Mouse (Mus musculus) hindbrain, embryonic 13.5 days (tissue): ENCODE results near the gene Ubr2. TPM values are rescaled to one million over a fixed set of nuclear protein-coding genes. Genes with fewer than 3 reads are reported as not detected.

Source experiments
- ATAC-seq: fragments of 200-750 bp; cut with Nextera tagmentation; 2 replicates; pipeline ENCODE4 v1.8.0; 2017; ENCODE audit warnings: moderate TSS enrichment; ENCODE audit not compliant: low FRiP score
- H3K27ac ChIP-seq: fragments of 300-500 bp; sonication (generic); 2 replicates; pipeline ENCODE4 v1.5.1; 2015; ENCODE audit warnings: inconsistent platforms, mild to moderate bottlenecking, moderate library complexity
- H3K27me3 ChIP-seq: fragments of 300-500 bp; sonication (generic); 2 replicates; pipeline ENCODE4 v1.6.1; 2015; ENCODE audit warnings: mild to moderate bottlenecking, inconsistent platforms
- H3K36me3 ChIP-seq: fragments of 300-500 bp; sonication (generic); 2 replicates; pipeline ENCODE4 v1.6.1; 2015; ENCODE audit warnings: mild to moderate bottlenecking, inconsistent platforms
- H3K4me1 ChIP-seq: fragments of 300-500 bp; sonication (generic); replicated peaks from 2 replicates; pipeline ENCODE4 v1.6.1; 2015; ENCODE audit warnings: inconsistent platforms
- H3K4me2 ChIP-seq: fragments of 300-500 bp; sonication (generic); 2 replicates; pipeline ENCODE4 v1.6.1; 2015; ENCODE audit warnings: inconsistent platforms, mild to moderate bottlenecking, moderate library complexity
- H3K4me3 ChIP-seq: fragments of 300-500 bp; sonication (generic); 2 replicates; pipeline ENCODE4 v1.5.1; 2015; ENCODE audit warnings: mild to moderate bottlenecking, inconsistent platforms
- H3K9ac ChIP-seq: fragments of 300-500 bp; sonication (generic); 2 replicates; pipeline ENCODE4 v1.6.1; 2015; ENCODE audit warnings: mild to moderate bottlenecking, inconsistent platforms
- H3K9me3 ChIP-seq: fragments of 300-500 bp; sonication (generic); 2 replicates; pipeline ENCODE4 v1.6.1; 2016; ENCODE audit warnings: inconsistent platforms
- WGBS: fragments of 180-500 bp; shearing (Covaris S2); methylation state at CpG from one replicate; pipeline ENCODE4 v1.1.7; 2015; 5-methylcytosine and 5-hydroxymethylcytosine counted together
- polyA plus RNA-seq: library from polyadenylated mRNA; unstranded; fragments of >200 nt; fragmentation: Nextera tagmentation; extraction: Ambion mirVana; gene quantifications from 2 replicates; pipeline ENCODE4 v1.2.1, GENCODE M21; 2015

The Ubr2 gene
- polyA plus RNA-seq, 1 experiment from 2014 or later: 16.2 TPM

GRCm38 (mm10) chr17:46946276-46946675, 64.1 kb downstream of the Ubr2 start:
- no peak for ATAC-seq

GRCm38 (mm10) chr17:46942421-46942820, 67.9 kb downstream of the Ubr2 start:
- H3K27ac ChIP-seq: no peak overlapping the region
- H3K4me3 ChIP-seq: no peak overlapping the region
- no peaks in the 10 kb centered on the region for H3K4me1 ChIP-seq
- no peaks in the 10 kb centered on the region for H3K27me3 ChIP-seq
- H3K36me3 ChIP-seq: peaks cover 97% of the 10 kb centered on the region
- no peak for ATAC-seq
- H3K9me3 ChIP-seq: no peaks in the 10 kb centered on the region
- no peak overlapping the region for H3K4me2 ChIP-seq
- 97% methylated on average over 9 of the region's 9 CpGs for WGBS
- H3K9ac ChIP-seq: no peak overlapping the region

More at GRCm38 (mm10) chr17:46946276-46946675, 64.1 kb downstream of the Ubr2 start:
- Histone ChIP-seq H3K9ac (no peak overlapping the region), H3K4me3 (no peak overlapping the region), H3K27me3 (no peaks in the 10 kb centered on the region), H3K36me3 (peaks cover 82% of the 10 kb centered on the region), H3K27ac (no peak overlapping the region), H3K4me1 (no peaks in the 10 kb centered on the region), H3K4me2 (no peak overlapping the region), H3K9me3 (no peaks in the 10 kb centered on the region)
- WGBS: 97% methylated on average over 9 of the region's 9 CpGs

GRCm38 (mm10) chr17:46940461-46940860, 69.9 kb downstream of the Ubr2 start:
- 94% methylated on average over 8 of the region's 8 CpGs for WGBS

GRCm38 (mm10) chr17:46933557-46934348, 76.6 kb downstream of the Ubr2 start:
- Histone ChIP-seq H3K27me3 (no peaks in the 10 kb centered on the region), H3K9me3 (no peaks in the 10 kb centered on the region), H3K9ac (no peak overlapping the region), H3K4me2 (no peak overlapping the region), H3K4me1 (no peaks in the 10 kb centered on the region), H3K27ac (no peak overlapping the region), H3K4me3 (no peak overlapping the region), H3K36me3 (peaks cover 98% of the 10 kb centered on the region)
- 85% methylated on average over 19 of the region's 19 CpGs for WGBS
- no peak for ATAC-seq

More at GRCm38 (mm10) chr17:46940461-46940860, 69.9 kb downstream of the Ubr2 start:
- no peaks in the 10 kb centered on the region for H3K9me3 ChIP-seq
- H3K4me3 ChIP-seq: no peak overlapping the region
- peaks cover 99% of the 10 kb centered on the region for H3K36me3 ChIP-seq
- ATAC-seq: no peak
- H3K27me3 ChIP-seq: no peaks in the 10 kb centered on the region
- H3K4me2 ChIP-seq: no peak overlapping the region
- H3K4me1 ChIP-seq: no peaks in the 10 kb centered on the region
- no peak overlapping the region for H3K27ac ChIP-seq
- no peak overlapping the region for H3K9ac ChIP-seq

GRCm38 (mm10) chr17:46932961-46933360, 77.4 kb downstream of the Ubr2 start:
- Histone ChIP-seq H3K4me3 (no peak overlapping the region), H3K27me3 (no peaks in the 10 kb centered on the region), H3K4me2 (no peak overlapping the region), H3K4me1 (no peaks in the 10 kb centered on the region), H3K9ac (no peak overlapping the region), H3K27ac (no peak overlapping the region), H3K36me3 (peaks cover 98% of the 10 kb centered on the region), H3K9me3 (no peaks in the 10 kb centered on the region)
- ATAC-seq: no peak
- 95% methylated on average over 5 of the region's 5 CpGs for WGBS

GRCm38 (mm10) chr17:46929897-46930296, 80.5 kb downstream of the Ubr2 start:
- Histone ChIP-seq H3K27me3 (no peaks in the 10 kb centered on the region), H3K4me1 (no peaks in the 10 kb centered on the region), H3K9me3 (no peaks in the 10 kb centered on the region), H3K4me3 (no peak overlapping the region), H3K4me2 (no peak overlapping the region), H3K36me3 (peaks cover 75% of the 10 kb centered on the region), H3K27ac (no peak overlapping the region), H3K9ac (no peak overlapping the region)
- no peak for ATAC-seq
- 92% methylated on average over 7 of the region's 7 CpGs for WGBS

DNA sequence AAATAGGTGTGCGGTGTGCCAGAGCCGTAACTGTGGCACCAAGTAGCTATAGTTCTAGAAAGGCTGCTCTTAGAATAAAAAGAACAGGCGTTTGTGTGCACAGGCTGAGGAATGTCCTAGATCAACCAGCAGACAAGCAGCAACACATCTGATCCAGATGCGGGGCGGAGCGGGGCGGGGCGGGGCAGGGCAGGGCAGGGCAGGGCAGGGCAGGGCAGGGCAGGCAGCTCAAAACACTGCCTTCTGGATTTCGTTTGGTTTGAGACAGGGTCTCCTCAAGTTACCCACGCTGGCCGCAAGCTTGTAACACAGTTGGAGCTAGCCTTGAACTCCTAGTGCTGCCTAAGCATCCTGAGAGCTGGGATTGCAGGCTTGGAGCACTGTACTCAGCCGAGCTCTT, 81.1 kb downstream of the Ubr2 start:
- ATAC-seq: no peak
- WGBS: 89% methylated on average over 12 of the region's 12 CpGs
- no peaks in the 10 kb centered on the region for H3K9me3 ChIP-seq
- no peak overlapping the region for H3K27ac ChIP-seq
- H3K4me2 ChIP-seq: no peak overlapping the region
- no peak overlapping the region for H3K4me3 ChIP-seq
- H3K9ac ChIP-seq: no peak overlapping the region
- H3K36me3 ChIP-seq: peaks cover 69% of the 10 kb centered on the region
- no peaks in the 10 kb centered on the region for H3K4me1 ChIP-seq
- H3K27me3 ChIP-seq: no peaks in the 10 kb centered on the region

DNA sequence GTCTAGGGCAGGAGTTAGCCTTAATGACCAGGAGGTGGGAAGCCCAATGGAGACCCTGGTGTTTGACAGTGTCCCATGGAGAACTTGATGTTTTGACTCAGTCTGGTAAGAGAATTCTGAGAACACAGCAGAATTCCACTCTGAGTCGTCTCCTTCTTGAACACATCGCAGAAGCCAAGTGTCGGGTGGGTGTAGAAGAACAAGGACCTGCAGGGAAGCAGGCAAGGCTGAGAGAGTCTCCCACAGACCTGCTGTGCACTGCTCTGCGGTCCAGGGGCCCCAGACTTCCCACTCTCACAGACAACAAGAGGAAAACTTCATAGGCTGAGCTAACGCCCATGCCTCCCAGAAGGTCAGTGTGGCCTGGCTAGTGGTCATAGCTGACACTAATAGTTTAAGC, 82.6 kb downstream of the Ubr2 start:
- Histone ChIP-seq H3K27me3 (no peaks in the 10 kb centered on the region), H3K36me3 (peaks cover 54% of the 10 kb centered on the region), H3K4me1 (no peaks in the 10 kb centered on the region), H3K27ac (no peak overlapping the region), H3K9ac (no peak overlapping the region), H3K4me2 (no peak overlapping the region), H3K4me3 (no peak overlapping the region), H3K9me3 (no peaks in the 10 kb centered on the region)
- WGBS: over 99% methylated on average over 5 of the region's 5 CpGs
- ATAC-seq: no peak

- H3K9me3 ChIP-seq: no peaks in the 10 kb centered on the region
- no peak overlapping the region for H3K4me2 ChIP-seq
- no peaks in the 10 kb centered on the region for H3K27me3 ChIP-seq
- no peaks in the 10 kb centered on the region for H3K4me1 ChIP-seq
- no peak for ATAC-seq
- H3K4me3 ChIP-seq: no peak overlapping the region
- peaks cover 46% of the 10 kb centered on the region for H3K36me3 ChIP-seq
- no peak overlapping the region for H3K9ac ChIP-seq
- H3K27ac ChIP-seq: no peak overlapping the region
- 76% methylated on average over 3 of the region's 3 CpGs for WGBS
These were observed 83.4 kb downstream of the Ubr2 start for GRCm38 (mm10) chr17:46926941-46927340.

GRCm38 (mm10) chr17:46926192-46926591, 84.2 kb downstream of the Ubr2 start:
- Histone ChIP-seq H3K27me3 (no peaks in the 10 kb centered on the region), H3K4me2 (no peak overlapping the region), H3K36me3 (peaks cover 38% of the 10 kb centered on the region), H3K9ac (no peak overlapping the region), H3K27ac (no peak overlapping the region), H3K9me3 (no peaks in the 10 kb centered on the region), H3K4me1 (no peaks in the 10 kb centered on the region), H3K4me3 (no peak overlapping the region)
- no peak for ATAC-seq
- WGBS: 58% methylated on average over 6 of the region's 6 CpGs

DNA sequence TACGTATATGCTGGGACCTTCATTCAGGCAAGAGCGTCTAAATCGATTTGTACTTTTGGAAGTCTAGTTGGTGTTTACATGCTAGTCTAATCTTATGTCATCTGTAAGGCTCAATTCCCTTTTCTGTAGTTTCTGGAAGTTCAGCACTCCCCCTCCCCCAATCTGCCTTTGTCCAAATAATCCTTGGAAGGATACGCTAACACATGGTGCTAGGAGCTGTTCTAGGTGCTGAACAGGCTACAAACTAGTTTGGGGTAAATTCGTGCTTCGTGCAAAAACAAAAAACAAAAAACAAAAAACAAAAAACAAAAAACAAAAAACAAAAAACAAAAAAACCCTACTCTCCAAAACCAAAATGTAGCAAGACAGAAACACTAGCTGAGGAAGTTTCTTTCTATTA, 89.5 kb downstream of the Ubr2 start:
- Histone ChIP-seq H3K4me2 (no peak overlapping the region), H3K9ac (no peak overlapping the region), H3K36me3 (no peaks in the 10 kb centered on the region), H3K27me3 (no peaks in the 10 kb centered on the region), H3K4me1 (0 out of 2 replicates have a peak, but pooled peaks cover 2% of the 10 kb centered on the region), H3K27ac (no peak overlapping the region), H3K9me3 (no peaks in the 10 kb centered on the region), H3K4me3 (no peak overlapping the region)
- WGBS: 72% methylated on average over 6 of the region's 6 CpGs
- ATAC-seq: no peak

GRCm38 (mm10) chr17:46918951-46919350, 91.4 kb downstream of the Ubr2 start:
- WGBS: 52% methylated on average over 4 of the region's 4 CpGs
- Histone ChIP-seq H3K27me3 (no peaks in the 10 kb centered on the region), H3K4me2 (no peak overlapping the region), H3K4me1 (0 out of 2 replicates have a peak, but pooled peaks cover 2% of the 10 kb centered on the region), H3K4me3 (no peak overlapping the region), H3K9me3 (no peaks in the 10 kb centered on the region), H3K36me3 (no peaks in the 10 kb centered on the region), H3K9ac (peak overlapping the region; percentile 19; the same call in 1 of the 2 replicates), H3K27ac (no peak overlapping the region)
- no peak for ATAC-seq

- no peak overlapping the region for H3K27ac ChIP-seq
- 80% methylated on average over 3 of the region's 3 CpGs for WGBS
These were observed 95.2 kb downstream of the Ubr2 start for GRCm38 (mm10) chr17:46915129-46915528.

More at GRCm38 (mm10) chr17:46915129-46915528, 95.2 kb downstream of the Ubr2 start:
- Histone ChIP-seq H3K4me2 (no peak overlapping the region), H3K4me3 (no peak overlapping the region), H3K27me3 (no peaks in the 10 kb centered on the region), H3K4me1 (0 out of 2 replicates have a peak, but pooled peaks cover 8% of the 10 kb centered on the region), H3K9ac (no peak overlapping the region), H3K36me3 (no peaks in the 10 kb centered on the region), H3K9me3 (no peaks in the 10 kb centered on the region)
- no peak for ATAC-seq
